Mouse (Mus musculus): ENCODE data around the gene Vmn2r76.
"Not testable (repeated sequence)": the region's sequence is repeated elsewhere in the genome, so short reads cannot be mapped to it uniquely, and the experiment has no call there.

Gene Vmn2r76

DNA sequence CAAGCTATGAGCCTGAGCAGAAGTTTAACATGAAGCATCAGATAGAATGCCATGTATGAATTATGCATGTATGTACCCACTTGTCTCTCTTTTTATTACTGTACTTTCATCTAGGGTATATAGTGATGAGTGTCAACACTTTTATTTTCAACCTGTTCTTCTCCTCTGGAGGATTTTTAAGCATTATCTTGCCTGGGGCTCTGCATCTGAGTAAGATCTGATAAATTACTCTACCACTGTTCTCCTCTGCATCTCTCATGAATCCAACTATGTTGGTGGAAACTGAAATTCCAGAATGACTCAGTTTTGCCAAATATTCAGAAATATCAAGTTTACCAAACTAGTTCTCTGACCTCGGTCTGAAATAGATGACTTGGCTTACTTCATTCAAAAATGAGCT lies at the start of gene Vmn2r76:
Vmn2r76 (minus strand) TSS at position 101 of the 400 bp plus-strand sequence.
- no peak for DNase-seq

DNA sequence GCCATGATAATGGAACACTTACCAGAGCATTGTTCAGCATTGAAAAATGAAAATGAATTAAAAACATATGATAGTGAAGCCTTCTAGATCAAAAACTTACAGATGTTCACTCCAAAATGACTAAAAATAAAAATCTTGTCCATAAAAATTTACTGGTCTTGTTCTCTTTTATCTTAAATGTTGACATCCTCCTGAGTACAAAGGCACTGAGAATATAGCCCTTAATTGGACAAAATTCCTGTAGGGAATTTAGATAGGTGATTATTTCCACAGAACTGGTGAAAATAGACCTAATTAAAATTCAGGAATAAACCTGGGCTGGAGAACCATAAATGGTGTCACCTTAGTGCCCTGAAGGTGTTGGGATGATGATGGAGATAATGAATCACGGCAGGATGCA lies 31.0 kb upstream of the Vmn2r76 start, which contains the start of gene Olfr310:
Olfr310 (minus strand) TSS at position 101 of the 400 bp plus-strand sequence.
- no peak for DNase-seq

DNA sequence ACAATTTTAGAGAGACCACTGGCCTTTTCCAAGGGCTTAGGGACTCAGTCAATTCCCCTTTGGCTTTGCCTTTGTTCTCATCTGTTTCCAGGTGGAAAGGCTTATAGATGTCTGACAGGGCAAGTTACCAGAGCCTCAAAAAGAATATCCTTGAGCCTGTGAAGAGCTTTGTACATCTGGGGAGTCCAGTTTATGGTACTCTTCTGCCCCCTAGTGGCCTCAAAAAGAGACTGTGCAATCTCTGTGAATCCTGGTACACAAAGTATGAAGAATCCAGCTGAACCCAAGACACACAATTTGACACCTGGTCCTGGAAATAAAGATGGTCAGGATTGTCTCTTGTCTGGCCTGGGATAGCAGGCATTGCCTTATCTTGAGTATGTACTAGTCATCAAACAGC lies 34.8 kb downstream of the Vmn2r76 start:
- no peak for DNase-seq

DNA sequence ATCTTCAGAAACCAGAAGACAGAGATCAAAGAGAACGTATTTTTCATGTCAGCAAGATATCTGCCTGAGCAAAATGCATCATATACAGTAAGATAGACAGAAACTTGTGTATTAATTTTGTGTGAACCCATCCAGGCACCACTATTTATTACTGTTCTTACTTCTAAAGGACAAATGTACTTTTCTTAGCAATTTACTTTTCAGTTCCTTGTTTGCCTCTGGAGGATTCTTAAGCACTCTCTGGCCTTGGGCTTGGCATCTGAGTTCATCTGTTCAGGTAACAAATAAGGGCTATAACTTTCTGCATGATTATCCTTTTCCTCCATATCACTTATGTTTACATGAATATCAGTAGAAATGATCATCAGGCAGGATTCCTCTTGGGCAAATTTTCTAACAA lies 74.4 kb downstream of the Vmn2r76 start, which contains the start of gene Vmn2r75:
Vmn2r75 (minus strand) TSS at position 101 of the 400 bp plus-strand sequence.
- DNase-seq = not testable (repeated sequence)
